Mouse (Mus musculus): Measurements from ENCODE around the gene Klkb1.

DNA sequence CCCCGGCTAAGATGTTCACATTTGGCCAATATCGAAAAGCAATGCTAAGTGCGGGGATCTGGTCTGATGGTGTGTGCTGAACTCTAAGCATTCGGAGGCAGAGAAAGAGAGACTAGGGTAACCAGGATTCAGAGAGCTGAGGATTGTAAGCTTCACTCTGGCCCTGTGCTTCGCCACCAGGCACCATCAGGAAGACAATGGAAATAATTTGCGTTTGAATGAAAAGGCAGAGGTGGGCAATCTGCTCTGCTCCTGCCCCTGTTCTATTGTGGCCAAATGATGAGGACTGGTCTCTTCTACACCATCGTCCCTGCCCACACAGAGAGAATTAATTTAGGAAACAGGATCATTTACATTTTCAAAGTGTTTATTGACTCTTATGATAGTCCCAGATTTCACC, 48.4 kb downstream of the Klkb1 start:
- TF ChIP-seq CTCF (IDR thresholded peaks at IDR 0.05; ENCODE audit: extremely low read depth, insufficient read depth, low read length) (no peak), POLR2A (IDR thresholded peaks at IDR 0.05; ENCODE audit: extremely low read depth, insufficient read depth, low read length) (no peak)

Measured in cortical plate, adult 2 months (tissue).